28 mouse cellular contexts compared by ENCODE assay signal in the genomic region with DNA sequence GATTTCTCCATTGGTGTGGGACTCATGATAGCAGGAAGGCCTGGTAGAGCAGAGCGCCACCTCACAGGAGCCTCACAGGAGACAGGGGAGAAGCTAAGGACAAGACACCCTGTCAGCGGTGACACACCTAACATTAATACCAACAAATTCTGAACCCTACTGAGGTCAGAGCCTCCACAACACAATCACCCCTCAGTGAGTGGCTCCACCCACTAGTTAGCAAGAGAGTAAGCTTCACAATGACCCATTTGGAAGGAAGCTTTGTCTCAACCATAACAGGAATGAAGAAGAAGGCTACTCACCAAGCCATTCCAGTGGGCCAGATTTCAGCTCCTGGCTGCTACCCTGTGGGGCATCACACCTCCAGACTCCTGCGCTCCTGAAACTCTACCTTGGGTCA. TPM values are rescaled to one million over a fixed set of nuclear protein-coding genes. Genes with fewer than 3 reads are reported as not detected.
DNase-seq lines count a peak whose midpoint lies in the region; ATAC-seq and TF ChIP-seq lines count a peak whose summit lies in the region.
"Had no signal": no experiment of that assay in that cellular context is flagged by ENCODE, and none has a peak within 500 bp of the region (broad histone marks: within the 10 kb centered on the region; RNA-seq: fewer than 3 reads in every experiment).

No protein-coding gene starts in this region.

- TF ChIP-seq EP300 in heart, adult 2 months (IDR thresholded peaks at IDR 0.05; ENCODE audit: insufficient read depth, low read depth, low read length), result no peak

- H3K27me3 ChIP-seq in heart, adult 2 months (ENCODE audit: control insufficient read depth, insufficient read depth, low read length), result no peaks in the 10 kb centered on the region
- H3K27me3 ChIP-seq in heart, embryonic 12.5 days (replicated peaks), result no peaks in the 10 kb centered on the region
- no peaks in the 10 kb centered on the region for H3K27me3 ChIP-seq in forebrain, postnatal 0 days (ENCODE audit: insufficient read depth, low read length)
- H3K27me3 ChIP-seq: embryonic facial prominence, embryonic 13.5 days; forebrain, embryonic 15.5 days; heart, embryonic 13.5 days; intestine, embryonic 15.5 days had no signal

- no peak overlapping the region for H3K4me2 ChIP-seq in heart, embryonic 12.5 days
- no peak overlapping the region for H3K4me2 ChIP-seq in forebrain, postnatal 0 days (ENCODE audit: low read depth)
- H3K4me2 ChIP-seq: embryonic facial prominence, embryonic 13.5 days; forebrain, embryonic 12.5 days; forebrain, embryonic 15.5 days; heart, embryonic 13.5 days; hindbrain, embryonic 13.5 days; intestine, embryonic 15.5 days had no signal

- no peak overlapping the region for H3K27ac ChIP-seq in heart, adult 2 months
- H3K27ac ChIP-seq in heart, embryonic 12.5 days (ENCODE audit: poor library complexity, severe bottlenecking), result 0 out of 2 replicates have a peak overlapping the region, but pooled peaks have one; percentile 74
- no peak overlapping the region for H3K27ac ChIP-seq in forebrain, postnatal 0 days (ENCODE audit: low read depth, low read length)
- H3K27ac ChIP-seq: embryonic facial prominence, embryonic 10.5 days; embryonic facial prominence, embryonic 13.5 days; forebrain, embryonic 12.5 days; forebrain, embryonic 15.5 days; hindbrain, embryonic 10.5 days; hindbrain, embryonic 13.5 days; intestine, embryonic 15.5 days had no signal

- WGBS in heart, adult 2 months, result 97% methylated on average over 3 of the region's 3 CpGs
- WGBS in heart, embryonic 12.5 days, result 94% methylated on average over 3 of the region's 3 CpGs
- WGBS in forebrain, postnatal 0 days, result 97% methylated on average over 3 of the region's 3 CpGs

- intact Hi-C loops in heart, adult 2 months (cut with DNase I), result no loop called here
- intact Hi-C loops in heart, postnatal 36 days (cut with DNase I), result loop anchor here (2.0 kb wide), 1 partner anchor 16 kb away; no protein-coding TSS in a partner anchor

- no peak for ATAC-seq in heart, embryonic 12.5 days (ENCODE audit: insufficient number of reproducible peaks, low FRiP score)
- ATAC-seq in forebrain, postnatal 0 days, result no peak
- ATAC-seq: activated CD4-positive, CD25-positive, alpha-beta regulatory T cell, adult 4 months; forebrain, embryonic 15.5 days; hindbrain, embryonic 16.5 days; intestine, embryonic 15.5 days; Patski had no signal

- H3K4me1 ChIP-seq in heart, adult 2 months (ENCODE audit: control insufficient read depth, insufficient read depth, low read length), result peaks cover 5% of the 10 kb centered on the region
- H3K4me1 ChIP-seq in heart, embryonic 12.5 days (replicated peaks), result peaks cover 24% of the 10 kb centered on the region
- peaks cover 10% of the 10 kb centered on the region; the same call in 1 of the 2 replicates for H3K4me1 ChIP-seq in forebrain, postnatal 0 days (ENCODE audit: insufficient read depth)

- TF ChIP-seq POLR2A in heart, adult 2 months (IDR thresholded peaks at IDR 0.05; ENCODE audit: insufficient read depth, low read depth, low read length), result no peak

- DNase-seq in heart, adult 11 months, result peak; percentile 74
- DNase-seq in heart, adult 2 months, result no peak
- DNase-seq in heart, postnatal 36 days, result no peak
- peak; percentile 28 for DNase-seq in ES-CJ7 (ENCODE audit: low read depth, low spot score)
- no peak for DNase-seq in forebrain, postnatal 0 days
- DNase-seq: adrenal gland, adult 8-10 months; adrenal gland, postnatal 25 days; cerebellum, adult 11-12 months; cerebellum, adult 8-10 months; cerebellum, postnatal 10 days; cerebellum, postnatal 36 days; gastrocnemius, postnatal 10 days; gastrocnemius, postnatal 36 days; kidney, adult 11 months had no signal

- H3K36me3 ChIP-seq in heart, adult 2 months (ENCODE audit: control insufficient read depth, insufficient read depth, low read length), result no peaks in the 10 kb centered on the region
- no peaks in the 10 kb centered on the region for H3K36me3 ChIP-seq in heart, embryonic 12.5 days
- H3K36me3 ChIP-seq in forebrain, postnatal 0 days (ENCODE audit: insufficient read depth), result no peaks in the 10 kb centered on the region
- H3K36me3 ChIP-seq: embryonic facial prominence, embryonic 10.5 days; embryonic facial prominence, embryonic 13.5 days; forebrain, embryonic 12.5 days; forebrain, embryonic 15.5 days; G1E; heart, embryonic 13.5 days; hindbrain, embryonic 10.5 days; hindbrain, embryonic 13.5 days; intestine, embryonic 15.5 days had no signal

- no peak for TF ChIP-seq CTCF in heart, adult 2 months (IDR thresholded peaks at IDR 0.05)
- TF ChIP-seq CTCF in forebrain, postnatal 0 days (IDR thresholded peaks at IDR 0.05; ENCODE audit: low read depth), result no peak

- H3K9me3 ChIP-seq in heart, embryonic 12.5 days (replicated peaks), result no peaks in the 10 kb centered on the region
- no peaks in the 10 kb centered on the region for H3K9me3 ChIP-seq in forebrain, postnatal 0 days (ENCODE audit: low read length)
- H3K9me3 ChIP-seq: embryonic facial prominence, embryonic 10.5 days; embryonic facial prominence, embryonic 13.5 days; forebrain, embryonic 12.5 days; forebrain, embryonic 15.5 days; G1E; heart, embryonic 13.5 days; hindbrain, embryonic 10.5 days; hindbrain, embryonic 13.5 days; intestine, embryonic 15.5 days had no signal

- H3K9ac ChIP-seq in heart, adult 2 months (ENCODE audit: low read depth, low read length), result no peak overlapping the region
- H3K9ac ChIP-seq in heart, embryonic 12.5 days, result no peak overlapping the region
- H3K9ac ChIP-seq in forebrain, postnatal 0 days, result no peak overlapping the region
- H3K9ac ChIP-seq: embryonic facial prominence, embryonic 13.5 days; forebrain, embryonic 12.5 days; forebrain, embryonic 15.5 days; heart, embryonic 13.5 days; hindbrain, embryonic 13.5 days; intestine, embryonic 15.5 days had no signal

- H3K79me2 ChIP-seq in heart, adult 2 months (replicated peaks; ENCODE audit: control insufficient read depth, insufficient read depth, low read length), result no peaks in the 10 kb centered on the region

- H3K4me3 ChIP-seq in heart, adult 2 months, result no peak overlapping the region
- H3K4me3 ChIP-seq in heart, embryonic 12.5 days, result no peak overlapping the region
- no peak overlapping the region for H3K4me3 ChIP-seq in forebrain, postnatal 0 days (ENCODE audit: low read depth, low read length)
- H3K4me3 ChIP-seq: embryonic facial prominence, embryonic 10.5 days; embryonic facial prominence, embryonic 13.5 days; erythroblast, embryonic 14.5 days; forebrain, embryonic 12.5 days; forebrain, embryonic 15.5 days; heart, embryonic 13.5 days; hindbrain, embryonic 10.5 days; hindbrain, embryonic 13.5 days; intestine, embryonic 15.5 days had no signal

RNA-seq across cellular contexts. Expression of a gene that starts 22.0 kb away (rescaled TPM):
- total RNA-seq in heart, adult 2 months (2021), result under 1 TPM; 0.08 to 0.20 TPM
- 0.20 and 0.29 TPM in 2 replicates for polyA plus RNA-seq in heart, adult 2 months (2012; rRNA removed)
- polyA plus RNA-seq in heart, embryonic 12.5 days (2016; fragmentation: Nextera tagmentation; extraction: Ambion mirVana), result 0.53 and 0.61 TPM in 2 replicates
- under 1 TPM; 0.22 TPM for total RNA-seq in heart, postnatal 36 days (2021)
- 41.4 and 49.2 TPM in 2 replicates for total RNA-seq in forebrain, postnatal 0 days (2014; rRNA removed)
- polyA plus RNA-seq in forebrain, postnatal 0 days (2015; fragmentation: Nextera tagmentation; extraction: Ambion mirVana), result 4.3 and 6.5 TPM in 2 replicates
- polyA plus RNA-seq: erythroblast, embryonic 14.5 days; G1E had no signal

RNA-seq across cellular contexts. Expression of a gene that starts 56.8 kb away (rescaled TPM):
- 10 to 100 TPM; 58.3 to 61.7 TPM for total RNA-seq in heart, adult 2 months (2021)
- polyA plus RNA-seq in heart, adult 2 months (2012; rRNA removed), result 25.4 and 42.8 TPM in 2 replicates
- 17.8 and 19.1 TPM in 2 replicates for polyA plus RNA-seq in heart, embryonic 12.5 days (2016; fragmentation: Nextera tagmentation; extraction: Ambion mirVana)
- 10 to 100 TPM; 54.6 to 57.8 TPM for total RNA-seq in heart, postnatal 36 days (2021)
- total RNA-seq in forebrain, postnatal 0 days (2014; rRNA removed), result 30.9 and 37.6 TPM in 2 replicates
- 6.1 and 6.3 TPM in 2 replicates for polyA plus RNA-seq in forebrain, postnatal 0 days (2015; fragmentation: Nextera tagmentation; extraction: Ambion mirVana)
- polyA plus RNA-seq: G1E had no signal

Comparison
In these comparisons a context has a peak if more than half of its experiments do, and no peak if none do; other contexts are left out.
1. DNase-seq: peak in heart, adult 11 months (single experiment) and ES-CJ7 (single experiment); none in heart, adult 2 months (0 of 2), heart, postnatal 36 days (0 of 2) and forebrain, postnatal 0 days (single experiment).
2. RNA of a gene that starts 22.0 kb away (total RNA-seq): 41.4 to 49.2 TPM in forebrain, postnatal 0 days; 0.22 TPM in heart, postnatal 36 days and 0.08 to 0.20 TPM in heart, adult 2 months; every median in the first group is over 10 times any median in the second.